Mouse (Mus musculus) lung, adult 2 months (tissue): ENCODE measurements at regions not wholly inside any gene's neighbourhood (a gene's known extent, or its start where the extent isn't known, plus 50 kb on each side); places are given as distances from the start of the nearest gene placed in this dataset.

Experiments used
- DNase-seq: peaks from one replicate; pipeline ENCODE4 v3.0.0; 2022
- H3K4me1 ChIP-seq: fragments of 200-500 bp; 2 replicates; pipeline ENCODE4 v1.6.1; 2011; ENCODE audit warnings: low read length; ENCODE audit not compliant: control insufficient read depth, insufficient read depth
- H3K4me3 ChIP-seq: fragments of 200-500 bp; replicated peaks from 2 replicates; pipeline ENCODE3; 2011; ENCODE audit warnings: low read depth, mild to moderate bottlenecking, control low read depth, low read length; ENCODE audit errors: extremely low read depth
- CTCF ChIP-seq: fragments of 200-500 bp; IDR thresholded peaks from 2 replicates; pipeline ENCODE4 v1.5.1; 2011; ENCODE audit warnings: mild to moderate bottlenecking, low read length, control low read depth; ENCODE audit not compliant: insufficient read depth
- POLR2A ChIP-seq: fragments of 200-500 bp; IDR thresholded peaks from 2 replicates; pipeline ENCODE4 v1.6.1; 2011; ENCODE audit warnings: low read depth, mild to moderate bottlenecking, control low read depth, low read length, borderline replicate concordance; ENCODE audit errors: extremely low read depth
- WGBS: fragments of 180-500 bp; shearing (Covaris S2); methylation state at CpG from one replicate; pipeline ENCODE4 v1.1.7; 2018; 5-methylcytosine and 5-hydroxymethylcytosine counted together

DNA sequence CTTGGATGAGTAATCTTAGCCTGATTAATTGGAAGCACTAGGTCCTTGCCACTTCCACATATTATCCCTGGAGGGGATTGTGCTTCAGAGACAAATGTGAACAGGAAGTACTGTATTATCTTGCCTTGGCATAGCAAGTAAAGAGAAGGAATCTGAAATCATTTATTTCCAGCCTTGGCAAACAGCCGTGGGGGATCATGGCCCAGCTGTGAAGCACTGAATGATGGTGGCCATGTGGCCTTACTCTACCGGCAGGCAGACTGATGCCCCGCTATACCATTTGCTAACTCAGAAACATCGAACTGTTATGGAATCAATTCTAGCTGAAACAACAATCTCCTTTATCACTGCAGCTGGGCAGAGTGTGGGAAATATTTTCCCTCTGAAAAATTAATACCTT lies 345.3 kb downstream of the Zfp619 start:
- H3K4me3 ChIP-seq: no peak overlapping the region
- 45% methylated on average over 4 of the region's 4 CpGs for WGBS
- no peak for DNase-seq
- TF ChIP-seq CTCF (no peak), POLR2A (no peak)
- H3K4me1 ChIP-seq: no peaks in the 10 kb centered on the region

DNA sequence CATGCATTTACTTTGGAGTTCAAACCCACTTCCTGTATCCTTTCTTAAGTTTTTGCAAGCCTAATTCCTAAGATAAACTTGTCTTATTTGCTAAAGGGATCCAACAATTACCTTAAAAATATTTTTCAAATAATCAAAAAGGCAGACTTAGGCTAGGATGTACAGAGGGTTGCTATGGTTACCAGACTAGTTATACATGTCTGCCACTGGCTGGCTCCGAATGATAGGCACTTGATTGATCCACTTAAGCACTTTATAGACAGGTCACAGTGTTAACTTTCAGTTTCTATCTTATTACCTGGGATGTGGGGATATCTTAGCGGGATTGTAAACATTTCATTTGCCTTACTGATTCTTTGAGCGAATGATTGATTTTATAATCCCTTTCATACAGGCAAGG lies 346.6 kb downstream of the Zfp619 start:
- no peaks in the 10 kb centered on the region for H3K4me1 ChIP-seq
- no peak for TF ChIP-seq CTCF
- TF ChIP-seq POLR2A: no peak
- DNase-seq: no peak
- 70% methylated on average over 3 of the region's 3 CpGs for WGBS
- H3K4me3 ChIP-seq: no peak overlapping the region

DNA sequence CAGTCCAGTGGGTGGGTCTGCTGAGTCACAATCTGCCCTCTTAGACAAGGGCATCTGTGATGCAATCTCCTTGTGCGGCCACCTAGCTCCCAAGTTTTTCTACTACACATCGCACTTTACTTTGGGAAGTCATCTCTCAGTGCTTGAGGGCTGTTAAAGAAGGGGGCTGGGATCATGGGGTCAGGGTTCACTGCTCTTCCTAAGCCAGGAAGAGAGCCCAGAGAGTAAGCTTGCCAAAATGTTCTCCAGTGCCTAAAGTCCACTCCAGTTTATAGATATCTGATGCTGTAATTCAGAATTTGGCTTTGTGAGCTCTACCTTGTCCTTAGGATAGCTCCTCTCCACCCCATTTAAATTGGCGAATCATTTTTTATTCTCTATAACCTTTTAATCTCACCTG lies 347.2 kb downstream of the Zfp619 start:
- no peak for DNase-seq
- WGBS: 78% methylated on average over 3 of the region's 3 CpGs
- Histone ChIP-seq H3K4me1 (no peaks in the 10 kb centered on the region), H3K4me3 (no peak overlapping the region)
- no peak for TF ChIP-seq POLR2A
- TF ChIP-seq CTCF: no peak

DNA sequence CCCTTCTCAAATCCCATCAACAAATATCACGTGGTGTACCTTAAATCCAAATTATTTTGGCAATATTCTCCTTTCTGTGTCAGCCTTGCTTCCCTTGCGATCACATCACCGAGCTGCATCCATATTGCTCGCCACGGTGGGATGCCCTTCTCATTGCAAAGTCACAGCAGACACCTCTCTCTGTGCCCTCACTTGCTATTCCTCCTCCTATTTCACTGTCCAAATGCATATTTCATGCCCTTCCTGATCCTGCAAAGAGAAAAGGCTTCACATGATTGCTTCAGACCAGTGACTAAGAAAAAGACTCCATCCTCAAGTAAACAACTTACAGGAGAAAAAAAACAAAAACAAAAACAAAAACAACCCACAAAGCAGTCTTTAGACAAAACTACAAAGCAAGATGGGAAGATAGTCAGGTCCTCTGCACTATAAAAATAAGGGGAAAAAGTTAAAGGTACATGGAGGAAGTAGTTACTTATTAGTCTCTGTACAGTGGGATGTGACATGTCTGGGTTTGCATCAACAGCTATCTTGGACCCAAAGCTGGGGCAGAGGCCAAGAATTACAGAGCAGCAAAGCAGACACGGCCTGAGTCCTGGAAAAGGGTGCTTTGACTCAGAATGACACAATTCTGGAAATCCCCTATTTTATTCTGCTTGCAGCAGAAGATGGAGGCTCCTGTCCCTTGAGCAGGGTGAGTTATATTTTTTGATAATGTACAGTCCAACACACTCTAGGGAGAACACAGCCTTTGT lies 349.3 kb downstream of the Zfp619 start:
- 76% methylated on average over 6 of the region's 6 CpGs for WGBS
- DNase-seq: no peak
- TF ChIP-seq CTCF (no peak), POLR2A (no peak)
- Histone ChIP-seq H3K4me3 (no peak overlapping the region), H3K4me1 (no peaks in the 10 kb centered on the region)

DNA sequence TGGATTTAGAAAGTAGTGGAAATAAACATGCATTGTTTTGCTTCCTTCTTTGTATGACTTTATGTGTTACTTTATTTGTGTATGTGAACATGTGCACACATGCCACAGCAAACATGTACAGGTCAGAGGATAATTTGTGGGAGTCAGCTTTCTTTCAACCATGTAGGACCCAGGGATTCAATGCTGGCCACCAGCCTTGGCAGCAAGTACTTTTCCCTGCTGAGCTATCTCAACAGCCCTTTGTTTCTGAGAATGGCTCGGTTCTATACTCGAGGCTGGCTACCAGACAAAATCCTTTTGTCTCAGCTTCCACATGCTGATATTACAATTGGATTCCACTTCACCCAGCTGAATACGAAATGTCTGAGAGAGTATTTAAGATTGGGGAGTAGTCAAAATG lies 349.9 kb downstream of the Zfp619 start:
- WGBS: 37% methylated on average over 3 of the region's 3 CpGs
- Histone ChIP-seq H3K4me1 (no peaks in the 10 kb centered on the region), H3K4me3 (no peak overlapping the region)
- DNase-seq: no peak
- TF ChIP-seq POLR2A (no peak), CTCF (no peak)

DNA sequence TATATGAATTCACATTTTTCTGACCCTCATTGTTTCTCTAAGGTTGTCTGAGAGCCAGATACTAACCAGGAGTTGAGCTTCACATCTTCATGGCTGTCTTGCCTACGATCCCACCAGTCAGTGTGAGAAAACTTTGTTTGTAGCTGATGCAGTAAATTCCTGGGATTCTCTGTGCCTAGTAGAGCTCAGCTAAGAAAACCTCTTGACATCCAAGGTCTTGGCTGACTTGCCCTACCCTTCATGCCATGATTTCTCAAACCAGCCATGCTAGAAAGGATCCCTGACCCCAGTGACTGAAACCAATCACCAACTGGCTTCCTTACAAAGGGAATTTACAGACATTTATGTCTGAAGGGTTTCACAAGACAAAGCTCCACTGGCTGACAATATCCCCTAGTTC lies 364.5 kb downstream of the Zfp619 start:
- TF ChIP-seq CTCF (no peak), POLR2A (no peak)

DNA sequence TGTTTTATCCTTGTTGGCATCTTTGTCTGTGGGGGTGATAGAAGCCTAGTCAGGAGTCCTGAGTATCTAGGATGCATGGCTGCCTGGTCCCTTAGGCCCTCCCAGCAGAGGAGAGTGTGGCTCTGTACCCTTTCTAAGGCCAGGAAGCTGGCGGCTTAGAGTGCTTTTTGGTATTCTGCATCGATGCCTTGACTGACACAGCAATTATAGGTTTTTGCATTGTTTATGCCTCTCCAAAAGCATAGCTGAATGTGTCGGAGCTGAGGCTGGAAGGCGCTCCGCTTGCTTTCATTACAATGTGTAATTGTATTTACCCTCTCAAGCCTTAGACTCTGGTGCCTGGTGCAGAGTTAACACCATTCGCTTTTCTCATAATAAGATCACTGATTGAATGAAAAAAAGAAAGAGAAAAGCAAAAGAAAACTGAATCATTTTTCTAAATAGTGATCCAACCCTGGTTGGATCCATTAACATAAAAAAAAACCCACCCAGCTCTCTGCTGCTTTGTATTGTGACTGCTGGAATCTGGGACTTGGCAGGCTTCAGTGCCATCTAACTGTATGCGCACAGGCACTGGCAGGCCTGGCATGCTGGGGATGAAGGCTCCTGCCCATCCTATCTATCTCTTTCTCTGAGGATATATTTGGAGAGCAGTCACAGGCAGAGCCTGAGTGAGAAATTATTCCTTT lies 376.8 kb downstream of the Zfp619 start:
- DNase-seq: no peak
- Histone ChIP-seq H3K4me1 (no peaks in the 10 kb centered on the region), H3K4me3 (no peak overlapping the region)
- no peak for TF ChIP-seq POLR2A
- no peak for TF ChIP-seq CTCF
- 88% methylated on average over 7 of the region's 7 CpGs for WGBS

More for the DNA sequence above, 364.5 kb downstream of the Zfp619 start:
- DNase-seq: no peak
- WGBS: 58% methylated on average over 1 of the region's 1 CpGs
- Histone ChIP-seq H3K4me3 (no peak overlapping the region), H3K4me1 (no peaks in the 10 kb centered on the region)

DNA sequence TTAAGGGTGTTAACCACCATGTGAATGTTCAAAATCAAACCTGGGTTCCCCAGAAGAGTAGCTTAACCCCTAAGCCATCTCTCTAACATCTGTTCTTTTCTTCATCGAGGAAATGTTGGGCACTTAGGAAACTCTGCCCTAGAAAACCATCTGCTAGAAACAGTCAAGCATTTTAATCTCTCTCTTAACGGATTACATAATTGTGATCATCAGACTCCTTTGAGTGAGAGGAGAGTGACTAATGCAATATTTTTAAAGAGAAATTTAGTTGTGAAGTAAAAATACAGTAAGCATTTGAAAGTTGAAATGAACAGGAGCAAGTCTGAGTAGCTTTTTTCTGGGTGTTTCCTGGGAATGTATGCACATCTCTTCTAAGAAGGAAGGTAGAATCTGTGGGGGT lies 379.4 kb downstream of the Zfp619 start:
- no peaks in the 10 kb centered on the region for H3K4me1 ChIP-seq
- 70% methylated on average over 2 of the region's 2 CpGs for WGBS
- no peak for DNase-seq
- H3K4me3 ChIP-seq: no peak overlapping the region
- no peak for TF ChIP-seq POLR2A
- TF ChIP-seq CTCF: no peak

DNA sequence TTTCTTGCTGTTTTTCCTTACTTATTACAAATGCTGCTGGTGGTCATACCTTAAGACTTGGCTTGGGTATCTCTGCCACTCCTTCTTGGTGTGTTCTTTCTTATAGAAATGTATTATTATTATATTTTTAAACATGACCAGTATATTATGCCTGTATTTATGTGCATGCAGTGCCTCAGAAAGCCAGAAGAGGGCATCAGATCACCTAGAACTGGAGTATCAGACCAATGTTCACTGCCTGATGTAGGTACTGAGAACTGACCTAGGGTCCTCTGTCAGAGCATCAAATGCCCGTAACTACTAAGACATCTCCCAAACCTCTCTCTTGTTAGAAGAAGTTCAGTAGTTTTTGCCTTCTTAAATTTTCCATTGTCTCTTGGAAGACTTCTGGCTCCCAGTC lies 380.7 kb downstream of the Zfp619 start:
- no peak for TF ChIP-seq CTCF
- TF ChIP-seq POLR2A: no peak
- Histone ChIP-seq H3K4me3 (no peak overlapping the region), H3K4me1 (no peaks in the 10 kb centered on the region)
- WGBS: 97% methylated on average over 1 of the region's 1 CpGs
- DNase-seq: no peak

DNA sequence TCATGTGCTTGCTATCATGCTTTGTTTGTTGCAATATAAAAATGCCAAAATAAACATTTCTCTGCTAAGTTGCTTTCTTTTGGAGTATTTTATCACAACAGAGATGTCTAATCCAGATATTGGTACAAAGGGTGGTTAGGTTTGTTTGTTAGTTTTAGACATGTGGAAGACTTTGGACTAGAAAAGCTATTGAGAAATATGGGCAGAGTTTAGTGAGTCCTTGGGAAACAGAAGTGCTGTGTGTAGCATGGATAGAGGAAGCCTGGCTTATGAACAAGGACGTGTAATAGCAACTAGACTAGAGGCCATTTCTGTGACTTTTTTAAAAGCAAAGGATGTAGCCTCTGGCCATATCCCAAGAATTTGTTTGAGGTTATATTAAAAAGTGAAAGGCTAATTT lies 416.4 kb downstream of the Zfp619 start:
- Histone ChIP-seq H3K4me1 (no peaks in the 10 kb centered on the region), H3K4me3 (no peak overlapping the region)
- no peak for TF ChIP-seq CTCF
- no peak for TF ChIP-seq POLR2A
- DNase-seq: no peak
- 57% methylated on average over 1 of the region's 1 CpGs for WGBS

DNA sequence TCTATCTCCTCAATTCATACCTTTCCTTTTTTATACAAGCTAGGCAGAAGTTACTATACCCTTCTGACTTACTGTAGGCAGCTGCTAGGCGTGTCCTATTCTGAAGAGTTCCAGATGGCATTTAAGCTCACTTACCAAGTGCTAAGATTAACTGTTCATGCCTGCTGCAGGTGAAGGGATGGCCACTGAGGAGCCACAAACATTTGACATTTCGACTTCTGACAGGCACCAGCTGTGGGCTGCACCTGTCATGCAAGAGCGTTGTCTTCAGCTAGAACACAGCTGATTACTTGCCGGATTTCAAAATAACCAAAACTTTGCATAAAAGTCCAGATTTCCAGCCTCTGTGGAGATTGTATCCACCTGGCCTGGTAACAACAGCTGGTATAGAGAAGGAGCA lies 419.7 kb downstream of the Zfp619 start:
- TF ChIP-seq CTCF (no peak), POLR2A (no peak)

More for the DNA sequence above, 419.7 kb downstream of the Zfp619 start:
- WGBS: 71% methylated on average over 4 of the region's 4 CpGs
- H3K4me1 ChIP-seq: no peaks in the 10 kb centered on the region
- no peak overlapping the region for H3K4me3 ChIP-seq
- DNase-seq: no peak
